ENCODE assay signal across 25 mouse cellular contexts in the genomic region with DNA sequence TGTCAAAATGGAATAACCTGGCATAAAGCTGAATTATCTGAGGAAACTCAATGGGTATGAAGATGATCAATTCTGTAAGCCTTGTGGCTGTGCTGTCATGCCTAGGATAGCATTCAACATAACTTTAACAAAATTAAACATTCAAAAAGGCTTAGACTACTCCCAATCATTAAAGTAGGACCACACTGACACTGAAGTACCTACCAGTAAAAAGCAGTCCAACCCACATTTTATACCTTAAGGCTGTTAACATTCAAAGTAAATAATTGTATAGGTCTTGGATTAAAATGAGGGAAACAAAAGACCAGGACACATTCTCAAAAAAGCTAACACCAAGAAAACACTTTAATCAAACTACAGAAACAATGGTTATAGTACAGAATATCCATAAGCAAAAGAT. TPM values are rescaled to one million over a fixed set of nuclear protein-coding genes. Genes with fewer than 3 reads are reported as not detected.
DNase-seq lines count a peak whose midpoint lies in the region; ATAC-seq and TF ChIP-seq lines count a peak whose summit lies in the region.
"Had no signal": no experiment of that assay in that cellular context is flagged by ENCODE, and none has a peak within 500 bp of the region (broad histone marks: within the 10 kb centered on the region; RNA-seq: fewer than 3 reads in every experiment).

No protein-coding gene starts in this region.

- H3K4me2 ChIP-seq in intestine, postnatal 0 days (replicated peaks; ENCODE audit: low read depth), result peak overlapping the region; percentile 72; the same call in 1 of the 2 replicates
- H3K4me2 ChIP-seq in intestine, embryonic 16.5 days (ENCODE audit: low read depth, low read length), result no peak overlapping the region
- no peak overlapping the region for H3K4me2 ChIP-seq in CH12.LX (ENCODE audit: insufficient read depth, low read depth, poor library complexity, severe bottlenecking)
- H3K4me2 ChIP-seq in liver, embryonic 15.5 days, result peak overlapping the region; percentile 39

- H3K27ac ChIP-seq in intestine, postnatal 0 days (ENCODE audit: low read depth, low read length), result no peak overlapping the region
- H3K27ac ChIP-seq in intestine, embryonic 16.5 days (ENCODE audit: low read length), result no peak overlapping the region
- no peak overlapping the region for H3K27ac ChIP-seq in CH12.LX (ENCODE audit: insufficient read depth, low read depth)
- no peak overlapping the region; the same call in 1 of the 2 replicates for H3K27ac ChIP-seq in liver, embryonic 15.5 days (replicated peaks)
- H3K27ac ChIP-seq: embryonic facial prominence, embryonic 15.5 days; forebrain, embryonic 15.5 days; hindbrain, embryonic 10.5 days; kidney, postnatal 0 days had no signal

- dilution Hi-C loops in CH12.LX (cut with MboI; ENCODE audit: extremely low pct_ligation_motif_present, extremely low pct_unique_long_range_greater_than_20kb, low sequenced_read_pairs), result no loop called here

- H3K9me3 ChIP-seq in erythroblast, embryonic 14.5 days (ENCODE audit: control insufficient read depth, low read length), result no peaks in the 10 kb centered on the region
- no peaks in the 10 kb centered on the region for H3K9me3 ChIP-seq in intestine, postnatal 0 days (ENCODE audit: control insufficient read depth)
- no peaks in the 10 kb centered on the region for H3K9me3 ChIP-seq in intestine, embryonic 16.5 days (ENCODE audit: control insufficient read depth, low read length)
- H3K9me3 ChIP-seq in CH12.LX (replicated peaks; ENCODE audit: low read length), result no peaks in the 10 kb centered on the region
- no peaks in the 10 kb centered on the region for H3K9me3 ChIP-seq in liver, embryonic 15.5 days (replicated peaks)
- H3K9me3 ChIP-seq: embryonic facial prominence, embryonic 15.5 days; forebrain, embryonic 15.5 days; heart, embryonic 12.5 days; hindbrain, embryonic 10.5 days had no signal

- DNase-seq in CH12.LX (ENCODE audit: extremely low read depth), result no peak
- DNase-seq in thymus, postnatal 36 days, result no peak
- no peak for DNase-seq in right cerebral cortex, adult 2 months (ENCODE audit: low spot score in 2 of 2)
- DNase-seq: adrenal gland, postnatal 36 days; cerebellum, adult 9-11 months; gastrocnemius, postnatal 25 days; heart, adult 18-20 months; heart, postnatal 10 days; kidney, adult 18-20 months; lung, postnatal 14 days; midbrain, embryonic 14.5 days; right cerebral cortex, adult 18-20 months; thymus, adult 2 months had no signal

- H3K4me1 ChIP-seq in erythroblast, embryonic 14.5 days (ENCODE audit: control insufficient read depth), result peaks cover 56% of the 10 kb centered on the region
- no peaks in the 10 kb centered on the region for H3K4me1 ChIP-seq in intestine, postnatal 0 days (replicated peaks; ENCODE audit: control insufficient read depth, insufficient read depth, low read length)
- peaks cover 13% of the 10 kb centered on the region for H3K4me1 ChIP-seq in intestine, embryonic 16.5 days (ENCODE audit: control insufficient read depth, insufficient read depth, low read length)
- peaks cover 5 to 59% of the 10 kb centered on the region in 2 experiments; a peak in 3 of 4 replicates for H3K4me1 ChIP-seq in CH12.LX (ENCODE audit: control insufficient read depth in 1 of 2, insufficient read depth in 2 of 2)
- H3K4me1 ChIP-seq in liver, embryonic 15.5 days (replicated peaks), result peaks cover 48% of the 10 kb centered on the region

- H3K36me3 ChIP-seq in erythroblast, embryonic 14.5 days (ENCODE audit: control insufficient read depth), result peaks cover 71% of the 10 kb centered on the region
- H3K36me3 ChIP-seq in intestine, postnatal 0 days (ENCODE audit: control insufficient read depth, insufficient read depth), result peaks cover 29% of the 10 kb centered on the region; the same call in 1 of the 2 replicates
- H3K36me3 ChIP-seq in intestine, embryonic 16.5 days (ENCODE audit: control insufficient read depth, insufficient read depth, low read length), result peaks cover 5% of the 10 kb centered on the region; the same call in 1 of the 2 replicates
- peaks cover 29 to 56% of the 10 kb centered on the region in 2 experiments for H3K36me3 ChIP-seq in CH12.LX (replicated peaks in 1 of 2; ENCODE audit: control insufficient read depth in 1 of 2, insufficient read depth in 1 of 2, low read length in 1 of 2)
- peaks cover 54% of the 10 kb centered on the region for H3K36me3 ChIP-seq in liver, embryonic 15.5 days (replicated peaks)

- no peaks in the 10 kb centered on the region for H3K27me3 ChIP-seq in erythroblast, embryonic 14.5 days (ENCODE audit: control insufficient read depth)
- H3K27me3 ChIP-seq in intestine, postnatal 0 days (replicated peaks; ENCODE audit: control insufficient read depth, insufficient read depth, low read length), result no peaks in the 10 kb centered on the region
- H3K27me3 ChIP-seq in intestine, embryonic 16.5 days (replicated peaks; ENCODE audit: control insufficient read depth, insufficient read depth, low read length), result no peaks in the 10 kb centered on the region
- H3K27me3 ChIP-seq in CH12.LX (replicated peaks), result no peaks in the 10 kb centered on the region
- no peaks in the 10 kb centered on the region for H3K27me3 ChIP-seq in liver, embryonic 15.5 days
- H3K27me3 ChIP-seq: embryonic facial prominence, embryonic 15.5 days; forebrain, embryonic 15.5 days; heart, embryonic 12.5 days had no signal

- TF ChIP-seq RAD21 in CH12.LX (IDR thresholded peaks at IDR 0.05; ENCODE audit: low read depth, low read length), result no peak

- no peak overlapping the region for H3K9ac ChIP-seq in intestine, postnatal 0 days (ENCODE audit: low read depth, low read length)
- no peak overlapping the region for H3K9ac ChIP-seq in intestine, embryonic 16.5 days (ENCODE audit: low read depth, low read length)
- H3K9ac ChIP-seq in CH12.LX (ENCODE audit: insufficient read depth, low read depth), result peak overlapping the region; percentile 18; the same call in 1 of the 2 replicates
- no peak overlapping the region for H3K9ac ChIP-seq in liver, embryonic 15.5 days
- H3K9ac ChIP-seq: embryonic facial prominence, embryonic 15.5 days; forebrain, embryonic 15.5 days had no signal

- no peak for TF ChIP-seq POLR2A in CH12.LX (IDR thresholded peaks at IDR 0.05; ENCODE audit: low read depth, low read length)

- peak overlapping the region; percentile 16 for H3K4me3 ChIP-seq in erythroblast, embryonic 14.5 days (replicated peaks)
- no peak overlapping the region for H3K4me3 ChIP-seq in intestine, postnatal 0 days (ENCODE audit: low read depth, low read length)
- H3K4me3 ChIP-seq in intestine, embryonic 16.5 days (ENCODE audit: low read length), result no peak overlapping the region
- H3K4me3 ChIP-seq in CH12.LX (replicated peaks in 1 of 3; ENCODE audit: low read depth in 2 of 3, low read length in 2 of 3, poor library complexity in 1 of 3), result no peak overlapping the region
- 0 out of 2 replicates have a peak overlapping the region, but pooled peaks have one; percentile 8 for H3K4me3 ChIP-seq in liver, embryonic 15.5 days (replicated peaks)

- TF ChIP-seq CTCF in intestine, postnatal 0 days (IDR thresholded peaks at IDR 0.05; ENCODE audit: low read depth), result no peak
- no peak for TF ChIP-seq CTCF in CH12.LX (conservative IDR thresholded peaks at IDR 0.05 in 1 of 2, IDR thresholded peaks at IDR 0.05 in 1 of 2; ENCODE audit: low read depth in 2 of 2, low read length in 2 of 2)

- in situ Hi-C loops in CH12.LX (cut with MboI; ENCODE audit: low pct_ligation_motif_present, low pct_unique_long_range_greater_than_20kb, low sequenced_read_pairs), result no loop called here

- H3K79me2 ChIP-seq in CH12.LX (replicated peaks; ENCODE audit: control insufficient read depth, extremely low read depth, insufficient read depth, poor library complexity, severe bottlenecking), result peaks cover 65% of the 10 kb centered on the region

- TF ChIP-seq EP300 in CH12.LX (IDR thresholded peaks at IDR 0.05; ENCODE audit: low read length), result no peak

- no peak for ATAC-seq in erythroblast, adult 5-6 weeks (replicated peaks; ENCODE audit: low FRiP score, poor library complexity, severe bottlenecking)
- no peak for ATAC-seq in intestine, postnatal 0 days
- ATAC-seq in intestine, embryonic 16.5 days, result no peak
- no peak for ATAC-seq in liver, embryonic 15.5 days (ENCODE audit: insufficient read depth)
- ATAC-seq: forebrain, embryonic 15.5 days; hindbrain, embryonic 16.5 days had no signal

RNA-seq across cellular contexts. Expression of a gene that starts 2.7 kb away (rescaled TPM):
- 0.91 and 1.2 TPM in 2 replicates for polyA plus RNA-seq in erythroblast, embryonic 14.5 days (2012)
- 9.2 and 35.0 TPM in 2 replicates for total RNA-seq in erythroblast, adult 5-6 weeks (2015; ENCODE audit: low replicate concordance)
- total RNA-seq in erythroblast, adult 5-6 weeks (2017; ENCODE audit: low replicate concordance), result 3.4 and 3.5 TPM in 2 replicates
- 100 and 109 TPM in 2 replicates for polyA plus RNA-seq in intestine, postnatal 0 days (2015; fragmentation: Nextera tagmentation; extraction: Ambion mirVana)
- 47.3 and 66.2 TPM in 2 replicates for polyA plus RNA-seq in intestine, embryonic 16.5 days (2015; fragmentation: Nextera tagmentation; extraction: Ambion mirVana)
- total RNA-seq in CH12.LX (2012; rRNA removed), result 13.2 and 16.0 TPM in 2 replicates
- total RNA-seq in CH12.LX (2014; rRNA removed), result 3.7 and 4.1 TPM in 2 replicates
- 15.4 and 17.7 TPM in 2 replicates for polyA plus RNA-seq in CH12.LX (2012; ENCODE audit: insufficient read length, low read depth)
- 9.4 and 11.8 TPM in 2 replicates for polyA plus RNA-seq in liver, embryonic 15.5 days (2015; fragmentation: Nextera tagmentation; extraction: Ambion mirVana)

RNA-seq across cellular contexts. Expression of a gene that starts 3.3 kb away (rescaled TPM):
- polyA plus RNA-seq in erythroblast, embryonic 14.5 days (2012), result 109 and 111 TPM in 2 replicates
- 308 and 417 TPM in 2 replicates for total RNA-seq in erythroblast, adult 5-6 weeks (2015; ENCODE audit: low replicate concordance)
- total RNA-seq in erythroblast, adult 5-6 weeks (2017; ENCODE audit: low replicate concordance), result 97.0 and 120 TPM in 2 replicates
- polyA plus RNA-seq in intestine, postnatal 0 days (2015; fragmentation: Nextera tagmentation; extraction: Ambion mirVana), result 354 and 366 TPM in 2 replicates
- 389 and 590 TPM in 2 replicates for polyA plus RNA-seq in intestine, embryonic 16.5 days (2015; fragmentation: Nextera tagmentation; extraction: Ambion mirVana)
- 298 and 478 TPM in 2 replicates for total RNA-seq in CH12.LX (2012; rRNA removed)
- total RNA-seq in CH12.LX (2014; rRNA removed), result 443 and 471 TPM in 2 replicates
- polyA plus RNA-seq in CH12.LX (2012; ENCODE audit: insufficient read length, low read depth), result 1,116 and 1,224 TPM in 2 replicates
- 388 and 413 TPM in 2 replicates for polyA plus RNA-seq in liver, embryonic 15.5 days (2015; fragmentation: Nextera tagmentation; extraction: Ambion mirVana)

RNA-seq across cellular contexts. Expression of a gene that starts 6.3 kb away (rescaled TPM):
- 3.6 and 5.9 TPM in 2 replicates for polyA plus RNA-seq in erythroblast, embryonic 14.5 days (2012)
- 12.5 and 24.2 TPM in 2 replicates for total RNA-seq in erythroblast, adult 5-6 weeks (2015; ENCODE audit: low replicate concordance)
- 10.7 and 13.9 TPM in 2 replicates for total RNA-seq in erythroblast, adult 5-6 weeks (2017; ENCODE audit: low replicate concordance)
- polyA plus RNA-seq in intestine, postnatal 0 days (2015; fragmentation: Nextera tagmentation; extraction: Ambion mirVana), result 44.4 and 44.7 TPM in 2 replicates
- 86.7 and 91.2 TPM in 2 replicates for polyA plus RNA-seq in intestine, embryonic 16.5 days (2015; fragmentation: Nextera tagmentation; extraction: Ambion mirVana)
- 106 and 110 TPM in 2 replicates for total RNA-seq in CH12.LX (2012; rRNA removed)
- total RNA-seq in CH12.LX (2014; rRNA removed), result 104 and 116 TPM in 2 replicates
- polyA plus RNA-seq in CH12.LX (2012; ENCODE audit: insufficient read length, low read depth), result 109 and 133 TPM in 2 replicates
- 27.4 and 29.8 TPM in 2 replicates for polyA plus RNA-seq in liver, embryonic 15.5 days (2015; fragmentation: Nextera tagmentation; extraction: Ambion mirVana)

RNA-seq across cellular contexts. Expression of a gene that starts 6.5 kb away (rescaled TPM):
- polyA plus RNA-seq in erythroblast, embryonic 14.5 days (2012), result 3.4 and 3.5 TPM in 2 replicates
- 11.3 and 11.5 TPM in 2 replicates for total RNA-seq in erythroblast, adult 5-6 weeks (2015; ENCODE audit: low replicate concordance)
- total RNA-seq in erythroblast, adult 5-6 weeks (2017; ENCODE audit: low replicate concordance), result 5.4 and 15.1 TPM in 2 replicates
- polyA plus RNA-seq in intestine, postnatal 0 days (2015; fragmentation: Nextera tagmentation; extraction: Ambion mirVana), result 34.1 and 37.1 TPM in 2 replicates
- polyA plus RNA-seq in intestine, embryonic 16.5 days (2015; fragmentation: Nextera tagmentation; extraction: Ambion mirVana), result 58.4 and 65.8 TPM in 2 replicates
- total RNA-seq in CH12.LX (2012; rRNA removed) (60.1 and 63.7 TPM in 2 replicates), CH12.LX (2014; rRNA removed) (64.9 and 82.2 TPM in 2 replicates)
- 30.6 and 44.5 TPM in 2 replicates for polyA plus RNA-seq in CH12.LX (2012; ENCODE audit: insufficient read length, low read depth)
- polyA plus RNA-seq in liver, embryonic 15.5 days (2015; fragmentation: Nextera tagmentation; extraction: Ambion mirVana), result 31.7 and 36.6 TPM in 2 replicates

RNA-seq across cellular contexts. Expression of a gene that starts 21.7 kb away (rescaled TPM):
- polyA plus RNA-seq in erythroblast, embryonic 14.5 days (2012), result 0.03 and 0.05 TPM in 2 replicates
- total RNA-seq in erythroblast, adult 5-6 weeks (2015; ENCODE audit: low replicate concordance), result 4.2 TPM in 1 of 2 replicates, not detected in the other
- not detected in 2 replicates for total RNA-seq in erythroblast, adult 5-6 weeks (2017; ENCODE audit: low replicate concordance)
- polyA plus RNA-seq in intestine, postnatal 0 days (2015; fragmentation: Nextera tagmentation; extraction: Ambion mirVana), result 33.6 and 39.4 TPM in 2 replicates
- polyA plus RNA-seq in intestine, embryonic 16.5 days (2015; fragmentation: Nextera tagmentation; extraction: Ambion mirVana), result 20.6 and 20.8 TPM in 2 replicates
- not detected in 2 replicates for total RNA-seq in CH12.LX (2012; rRNA removed)
- total RNA-seq in CH12.LX (2014; rRNA removed), result not detected in 2 replicates
- not detected in 2 replicates for polyA plus RNA-seq in CH12.LX (2012; ENCODE audit: insufficient read length, low read depth)
- polyA plus RNA-seq in liver, embryonic 15.5 days (2015; fragmentation: Nextera tagmentation; extraction: Ambion mirVana), result 1.3 and 1.8 TPM in 2 replicates
- total RNA-seq: megakaryocyte, adult 5-6 weeks had no signal

Comparison
In these comparisons a context has a peak if more than half of its experiments do, and no peak if none do; other contexts are left out.
1. H3K4me2 ChIP-seq: peak in intestine, postnatal 0 days (single experiment) and liver, embryonic 15.5 days (single experiment); none in intestine, embryonic 16.5 days (single experiment) and CH12.LX (single experiment).
2. H3K4me3 ChIP-seq: peak in erythroblast, embryonic 14.5 days (single experiment) and liver, embryonic 15.5 days (single experiment); none in intestine, postnatal 0 days (single experiment), intestine, embryonic 16.5 days (single experiment) and CH12.LX (0 of 3).